Mouse (Mus musculus): ENCODE results near the gene Hbb-bh1. TPM values are rescaled to one million over a fixed set of nuclear protein-coding genes. Genes with fewer than 3 reads are reported as not detected.
"Not testable (repeated sequence)": the region's sequence is repeated elsewhere in the genome, so short reads cannot be mapped to it uniquely, and the experiment has no call there.

Hbb-bh1 gene
- total RNA-seq, 2 experiments from 2014 or later: not detected

DNA sequence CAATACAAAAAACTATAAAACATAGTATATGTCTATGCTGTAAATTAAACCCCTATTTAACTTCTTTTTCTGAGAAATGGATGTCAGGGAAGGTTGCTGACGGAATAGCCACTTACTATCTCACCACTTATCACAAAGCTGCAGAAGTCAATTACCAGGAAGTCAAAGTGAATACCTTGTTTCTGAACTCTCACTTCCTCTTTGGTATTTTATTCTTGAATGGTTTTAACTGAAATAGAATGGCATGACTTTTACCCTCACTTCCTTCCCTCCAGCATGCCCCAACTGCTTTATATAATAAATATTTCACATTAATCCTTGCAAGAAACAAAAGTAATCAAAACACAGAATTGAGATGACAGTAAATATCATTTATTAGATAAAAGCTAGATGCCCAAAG lies 30.8 kb downstream of the Hbb-bh1 start:
- no peak for DNase-seq (ENCODE audit: low spot score in 2 of 2)

DNA sequence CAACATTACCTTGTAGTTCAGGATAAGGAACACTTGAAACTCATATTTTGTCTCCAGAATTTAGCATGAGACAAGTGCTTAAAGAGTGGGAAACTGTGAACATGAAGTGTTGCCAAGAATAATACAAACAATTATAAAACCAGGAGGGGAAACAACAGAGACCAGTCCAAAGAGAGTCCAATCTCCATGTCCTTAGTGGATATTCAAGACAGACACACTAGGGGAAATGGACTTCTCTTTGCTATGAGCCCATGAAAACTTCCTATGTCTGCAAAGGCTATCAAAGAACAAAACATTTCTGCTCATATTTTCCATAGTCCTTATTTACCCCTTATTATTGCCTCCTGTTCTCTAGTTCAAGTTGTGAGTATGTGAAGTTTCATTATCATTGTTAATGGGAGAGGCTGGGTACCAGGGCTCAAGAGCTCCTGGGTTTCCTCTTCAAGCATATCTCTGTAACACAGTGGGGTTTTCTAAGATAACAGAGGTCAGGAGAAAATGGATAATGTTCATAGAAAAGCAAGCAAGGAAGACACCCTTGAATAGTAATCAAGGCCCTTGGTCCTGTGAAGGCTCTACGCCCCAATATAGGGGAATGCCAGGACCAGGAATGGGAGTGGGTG lies 31.6 kb downstream of the Hbb-bh1 start:
- DNase-seq (ENCODE audit: low spot score in 2 of 2): no peak

DNA sequence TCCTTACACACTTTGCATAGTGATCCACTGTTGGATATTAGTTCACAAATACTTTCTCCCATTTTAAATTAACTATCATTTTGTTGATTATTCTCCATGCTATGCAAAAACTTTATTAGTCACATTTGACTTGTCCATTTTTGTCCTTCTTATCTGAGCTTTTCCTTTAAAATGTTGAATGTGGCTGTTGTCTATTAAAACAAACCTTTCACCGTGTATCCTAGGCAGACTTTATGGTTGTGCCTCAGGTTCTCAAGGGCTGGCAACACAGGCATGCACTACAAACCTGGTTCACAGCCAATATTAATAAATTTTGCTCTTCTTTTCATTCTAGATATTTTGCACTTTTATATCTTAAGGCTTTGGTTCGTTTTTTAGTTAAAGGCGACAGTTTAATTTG lies 32.2 kb downstream of the Hbb-bh1 start:
- DNase-seq (ENCODE audit: low spot score in 2 of 2): no peak

DNA sequence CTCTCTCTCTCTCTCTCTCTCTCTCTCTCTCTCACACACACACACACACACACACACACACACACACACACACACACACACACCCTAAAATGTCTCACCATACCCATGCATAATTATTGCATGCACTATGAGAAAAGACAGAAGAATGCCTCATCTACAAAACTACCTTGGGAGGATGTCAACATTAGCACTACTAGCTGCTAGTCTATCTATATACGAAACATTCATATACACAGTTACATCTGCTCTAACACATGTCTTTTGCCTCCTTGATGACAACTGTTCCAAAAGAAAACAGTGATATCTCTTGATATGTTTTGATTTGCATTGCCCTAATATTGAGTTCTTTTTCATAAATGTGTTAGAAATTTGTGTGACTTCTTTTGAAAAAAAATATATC lies 32.7 kb downstream of the Hbb-bh1 start:
- DNase-seq (ENCODE audit: low spot score in 2 of 2): no peak

DNA sequence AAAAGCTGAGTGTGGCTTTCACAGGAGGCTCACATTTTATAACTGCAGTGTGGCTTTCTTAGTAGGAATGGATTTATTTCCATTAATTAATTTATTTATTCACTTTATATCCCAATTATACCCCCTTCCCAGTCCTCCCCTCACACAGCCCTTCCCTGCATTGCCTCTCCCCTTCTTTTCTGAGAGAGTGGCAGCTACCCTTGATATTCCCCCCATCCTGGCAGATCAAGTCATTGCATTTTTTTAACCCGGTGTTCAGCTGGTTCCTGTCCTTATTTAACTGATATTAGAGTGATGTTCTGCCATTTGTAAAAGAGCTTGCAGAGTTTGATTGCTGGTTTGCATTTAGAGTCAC lies 33.2 kb downstream of the Hbb-bh1 start:
- DNase-seq (ENCODE audit: low spot score in 2 of 2): no peak

GRCm38 (mm10) chr7:103808971-103809800 lies 33.8 kb downstream of the Hbb-bh1 start:
- no peak for DNase-seq (ENCODE audit: low spot score in 2 of 2)

DNA sequence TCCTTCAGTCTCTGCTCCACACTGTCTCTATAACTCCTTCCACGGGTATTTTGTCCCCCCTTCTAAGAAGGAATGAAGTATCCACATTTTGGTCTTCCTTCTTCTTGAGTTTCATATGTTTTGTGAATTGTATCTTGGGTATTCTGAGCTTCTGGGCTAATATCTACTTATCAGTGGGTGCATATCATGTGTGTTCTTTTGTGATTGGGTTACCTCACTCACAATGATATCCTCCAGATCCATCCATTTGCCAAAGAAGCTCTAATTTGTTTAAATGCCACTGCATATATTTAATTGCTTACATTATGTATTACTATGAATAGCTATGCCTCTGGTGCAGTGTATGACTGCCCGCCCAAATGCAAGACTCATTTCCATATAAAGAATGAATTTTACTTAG lies 34.8 kb downstream of the Hbb-bh1 start:
- not testable (repeated sequence) for DNase-seq (ENCODE audit: low spot score in 2 of 2)

GRCm38 (mm10) chr7:103806856-103807255 lies 36.1 kb downstream of the Hbb-bh1 start:
- peak; percentile 11 to 26 for DNase-seq (ENCODE audit: low spot score in 2 of 2)

DNA sequence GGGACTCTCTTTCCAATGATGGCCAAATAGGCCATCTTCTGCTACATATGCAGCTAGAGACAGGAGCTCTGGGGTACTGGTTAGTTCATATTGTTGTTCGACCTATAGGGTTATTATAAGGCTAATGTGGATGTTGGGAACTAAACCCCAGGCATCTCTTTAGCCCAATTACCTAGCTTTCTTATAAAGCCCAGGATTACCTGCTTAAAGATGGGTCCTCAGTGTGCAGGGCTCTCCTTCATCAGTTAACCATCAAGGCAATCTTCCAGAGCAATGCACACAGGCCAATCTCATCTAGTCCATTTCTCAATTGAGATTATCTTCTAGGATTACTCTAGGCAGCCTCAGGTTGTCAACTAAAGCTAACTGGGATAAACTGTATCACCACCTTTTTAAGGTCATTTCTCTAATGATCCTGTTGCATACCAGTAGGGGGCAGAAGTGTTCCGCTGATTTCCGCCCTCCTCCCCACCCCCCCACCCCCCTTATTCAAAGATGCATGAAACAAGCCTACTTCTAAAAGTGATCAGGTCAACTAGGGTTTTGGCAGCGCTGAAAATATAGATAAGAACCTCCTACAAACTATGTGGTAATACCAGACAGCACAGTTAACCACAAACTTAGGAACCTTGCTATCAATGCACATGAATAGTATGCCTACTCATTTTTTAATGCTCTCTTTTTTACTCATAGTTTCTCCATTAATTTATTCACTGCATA lies 50.1 kb downstream of the Hbb-bh1 start:
- no peak for DNase-seq (ENCODE audit: low spot score in 2 of 2)

DNA sequence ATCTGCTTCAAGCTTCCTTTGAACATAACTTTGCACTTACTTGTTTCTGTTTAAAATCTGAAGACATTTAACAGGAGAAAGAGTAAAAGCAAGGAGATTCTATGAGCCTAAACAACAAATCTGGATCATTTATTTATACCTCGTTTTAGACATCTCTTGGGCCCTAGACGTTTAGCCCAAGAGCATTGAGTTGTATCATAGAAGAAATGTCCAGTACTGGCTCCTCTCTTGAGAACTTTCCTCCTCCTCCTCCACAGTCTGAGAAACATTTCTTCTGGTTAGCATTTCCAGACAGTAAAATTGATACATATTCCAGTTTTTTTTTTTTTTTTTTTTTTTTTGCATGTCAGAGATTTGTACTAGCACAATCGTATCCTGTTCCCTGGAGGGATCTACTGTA lies 51.2 kb downstream of the Hbb-bh1 start, which contains the start of gene Olfr67:
Olfr67 (minus strand) TSS at position 101 of the 400 bp plus-strand sequence.
- DNase-seq (ENCODE audit: low spot score in 2 of 2): no peak

Other genes with a start within 250 kb of the Hbb-bh1 start
- gene Olfr619, start 242.6 kb downstream of the Hbb-bh1 start, total RNA-seq (2021): not detected
- not detected for gene Olfr620, start 230.6 kb downstream of the Hbb-bh1 start, total RNA-seq (2021)
- gene Olfr622, start 200.5 kb downstream of the Hbb-bh1 start, total RNA-seq (2021): not detected
- gene Olfr623, start 179.5 kb downstream of the Hbb-bh1 start, total RNA-seq (2021): not detected
- under 1 TPM in 1 of 2 experiments, not detected in 1; 0.07 TPM for gene Olfr624, start 172.0 kb downstream of the Hbb-bh1 start, total RNA-seq (2021)
- gene Olfr625-ps1, start 160.4 kb downstream of the Hbb-bh1 start, total RNA-seq (2021): not detected
- gene Olfr243, start 128.5 kb downstream of the Hbb-bh1 start, total RNA-seq (2021): not detected
- not detected for gene Olfr628, start 112.8 kb downstream of the Hbb-bh1 start, total RNA-seq (2021)
- gene Olfr629, start 98.2 kb downstream of the Hbb-bh1 start, total RNA-seq (2021): not detected
- gene Olfr630, start 85.8 kb downstream of the Hbb-bh1 start, total RNA-seq (2021): not detected
- not detected for gene Olfr69, start 71.6 kb downstream of the Hbb-bh1 start, total RNA-seq (2021)
- not detected for gene Olfr68, start 63.5 kb downstream of the Hbb-bh1 start, total RNA-seq (2021)
- gene Olfr67, start 51.3 kb downstream of the Hbb-bh1 start, total RNA-seq (2021): not detected
- 10 to 100 TPM; 40.8 to 52.6 TPM for gene Hbb-bt, start 29.2 kb downstream of the Hbb-bh1 start, total RNA-seq (2021)
- gene Hbb-bs, start 15.1 kb downstream of the Hbb-bh1 start, total RNA-seq (2021): 100 to 1,000 TPM; 337 to 460 TPM
- gene Hbb-bh2, start 2.6 kb downstream of the Hbb-bh1 start, total RNA-seq (2021): not detected
- gene Hbb-y, start 10.1 kb upstream of the Hbb-bh1 start, total RNA-seq (2021): not detected
- not detected for gene Olfr66, start 43.1 kb upstream of the Hbb-bh1 start, total RNA-seq (2021)
- gene Olfr64, start 51.3 kb upstream of the Hbb-bh1 start, total RNA-seq (2021): not detected
- not detected for gene Olfr65, start 60.3 kb upstream of the Hbb-bh1 start, total RNA-seq (2021)
- gene Olfr631, start 85.7 kb upstream of the Hbb-bh1 start, total RNA-seq (2021): not detected
- not detected for gene Olfr632, start 91.2 kb upstream of the Hbb-bh1 start, total RNA-seq (2021)
- not detected for gene Olfr633, start 101.3 kb upstream of the Hbb-bh1 start, total RNA-seq (2021)
- under 1 TPM in 1 of 2 experiments, not detected in 1; 0.05 TPM for gene Olfr635, start 128.0 kb upstream of the Hbb-bh1 start, total RNA-seq (2021)
- gene Olfr638, start 155.6 kb upstream of the Hbb-bh1 start, total RNA-seq (2021): not detected
- under 1 TPM; 0.07 to 0.09 TPM for gene Olfr639, start 174.1 kb upstream of the Hbb-bh1 start, total RNA-seq (2021)
- gene Olfr640, start 182.4 kb upstream of the Hbb-bh1 start, total RNA-seq (2021): not detected
- not detected for gene Olfr641, start 192.3 kb upstream of the Hbb-bh1 start, total RNA-seq (2021)
- gene Olfr642, start 209.5 kb upstream of the Hbb-bh1 start, total RNA-seq (2021): not detected
- gene 4930516K23Rik, start 218.3 kb upstream of the Hbb-bh1 start, total RNA-seq (2021): not detected
- not detected for gene Olfr644, start 228.7 kb upstream of the Hbb-bh1 start, total RNA-seq (2021)
- gene Olfr645, start 242.3 kb upstream of the Hbb-bh1 start, total RNA-seq (2021): not detected

Data from left cerebral cortex, adult 18-20 months (tissue).